Mouse (Mus musculus) limb, embryonic 13.5 days (tissue): Measurements from ENCODE around the gene Smtnl1. TPM values are rescaled to one million over a fixed set of nuclear protein-coding genes. Genes with fewer than 3 reads are reported as not detected.

Experiments
- ATAC-seq: fragments of 200-750 bp; cut with Nextera tagmentation; 2 replicates; pipeline ENCODE4 v1.8.0; 2017; ENCODE audit warnings: low read depth, moderate number of reproducible peaks, moderate TSS enrichment; ENCODE audit not compliant: low FRiP score
- H3K27ac ChIP-seq: fragments of 300-500 bp; sonication (generic); 2 replicates; pipeline ENCODE4 v1.5.1; 2015; ENCODE audit warnings: inconsistent platforms, mild to moderate bottlenecking, moderate library complexity
- H3K27me3 ChIP-seq: fragments of 300-500 bp; sonication (generic); 2 replicates; pipeline ENCODE4 v1.6.1; 2015; ENCODE audit warnings: mild to moderate bottlenecking, inconsistent platforms
- H3K36me3 ChIP-seq: fragments of 300-500 bp; sonication (generic); 2 replicates; pipeline ENCODE4 v1.6.1; 2015; ENCODE audit warnings: inconsistent platforms, mild to moderate bottlenecking, moderate library complexity
- H3K4me1 ChIP-seq: fragments of 300-500 bp; sonication (generic); 2 replicates; pipeline ENCODE4 v1.6.1; 2015; ENCODE audit warnings: inconsistent platforms
- H3K4me2 ChIP-seq: fragments of 300-500 bp; sonication (generic); replicated peaks from 2 replicates; pipeline ENCODE4 v1.6.1; 2015; ENCODE audit warnings: inconsistent platforms, mild to moderate bottlenecking, moderate library complexity
- H3K4me3 ChIP-seq: fragments of 300-500 bp; sonication (generic); 2 replicates; pipeline ENCODE4 v1.5.1; 2015; ENCODE audit warnings: moderate library complexity, mild to moderate bottlenecking, inconsistent platforms
- H3K9ac ChIP-seq: fragments of 300-500 bp; sonication (generic); 2 replicates; pipeline ENCODE4 v1.6.1; 2015; ENCODE audit warnings: mild to moderate bottlenecking, inconsistent platforms
- H3K9me3 ChIP-seq: fragments of 300-500 bp; sonication (generic); 2 replicates; pipeline ENCODE4 v1.6.1; 2016; ENCODE audit warnings: inconsistent platforms
- WGBS: fragments of 180-500 bp; shearing (Covaris S2); methylation state at CpG from one replicate; pipeline ENCODE4 v1.1.7; 2015; 5-methylcytosine and 5-hydroxymethylcytosine counted together
- polyA plus RNA-seq: library from polyadenylated mRNA; unstranded; fragments of >200 nt; fragmentation: Nextera tagmentation; extraction: Ambion mirVana; gene quantifications from 2 replicates; pipeline ENCODE4 v1.2.1, GENCODE M21; 2015

Smtnl1 gene
- polyA plus RNA-seq, 1 experiment from 2014 or later: 0.27 TPM

DNA sequence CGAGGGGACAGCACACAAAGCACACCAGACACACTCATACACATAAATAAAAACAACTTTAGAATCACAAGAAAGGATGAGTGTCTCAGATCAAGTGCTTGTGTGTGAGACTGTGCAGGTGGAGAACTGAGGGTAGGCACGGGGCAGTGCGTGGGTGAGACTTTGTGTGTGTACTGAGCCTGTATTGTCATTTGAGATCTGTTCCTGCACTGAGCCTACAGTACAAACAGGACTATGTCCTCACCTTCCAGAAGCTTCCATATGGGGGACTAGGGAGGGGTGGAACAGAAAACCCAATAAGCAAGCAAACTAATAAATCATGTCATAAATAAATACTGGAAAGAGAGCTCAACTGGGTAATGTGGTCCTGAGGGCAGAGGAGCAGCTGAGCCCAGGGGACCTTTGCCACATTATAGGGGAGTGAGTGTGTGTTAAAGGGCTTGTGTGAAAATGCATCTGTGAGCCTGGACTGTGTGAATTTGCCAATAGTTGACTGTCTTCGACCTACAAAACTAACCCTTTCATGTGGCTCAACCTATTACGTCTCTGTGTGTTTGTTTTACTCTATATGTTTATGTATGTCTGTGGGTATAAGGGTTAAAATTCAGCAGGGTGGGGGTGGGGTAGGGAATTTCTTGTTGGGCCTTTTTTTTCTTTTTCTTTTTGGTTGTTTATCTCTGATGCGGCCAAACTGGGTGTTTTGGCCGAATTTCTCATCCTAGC, 28.1 kb upstream of the Smtnl1 start:
- 57% methylated on average over 7 of the region's 7 CpGs for WGBS

GRCm38 (mm10) chr2:84845226-84845625, 22.8 kb upstream of the Smtnl1 start:
- Histone ChIP-seq H3K4me3 (no peak overlapping the region), H3K36me3 (peaks cover 33% of the 10 kb centered on the region), H3K27ac (no peak overlapping the region), H3K9ac (no peak overlapping the region), H3K27me3 (no peaks in the 10 kb centered on the region), H3K4me2 (no peak overlapping the region), H3K4me1 (peaks cover 16% of the 10 kb centered on the region), H3K9me3 (no peaks in the 10 kb centered on the region)
- no peak for ATAC-seq
- 56% methylated on average over 1 of the region's 1 CpGs for WGBS

More for the DNA sequence above, 28.1 kb upstream of the Smtnl1 start:
- ATAC-seq: no peak
- H3K4me2 ChIP-seq: peak overlapping the region; percentile 42
- H3K27ac ChIP-seq: no peak overlapping the region
- H3K36me3 ChIP-seq: peaks cover 71% of the 10 kb centered on the region
- no peak overlapping the region for H3K9ac ChIP-seq
- no peak overlapping the region for H3K4me3 ChIP-seq
- no peaks in the 10 kb centered on the region for H3K27me3 ChIP-seq
- H3K9me3 ChIP-seq: no peaks in the 10 kb centered on the region
- H3K4me1 ChIP-seq: 0 out of 2 replicates have a peak, but pooled peaks cover 6% of the 10 kb centered on the region

GRCm38 (mm10) chr2:84843654-84844053, 21.2 kb upstream of the Smtnl1 start:
- Histone ChIP-seq H3K27me3 (peaks cover 3% of the 10 kb centered on the region), H3K9me3 (no peaks in the 10 kb centered on the region), H3K4me3 (no peak overlapping the region), H3K9ac (no peak overlapping the region), H3K36me3 (peaks cover 18% of the 10 kb centered on the region; the same call in 1 of the 2 replicates), H3K4me1 (peaks cover 26% of the 10 kb centered on the region), H3K27ac (no peak overlapping the region), H3K4me2 (no peak overlapping the region)
- ATAC-seq: no peak
- WGBS: 81% methylated on average over 6 of the region's 6 CpGs

DNA sequence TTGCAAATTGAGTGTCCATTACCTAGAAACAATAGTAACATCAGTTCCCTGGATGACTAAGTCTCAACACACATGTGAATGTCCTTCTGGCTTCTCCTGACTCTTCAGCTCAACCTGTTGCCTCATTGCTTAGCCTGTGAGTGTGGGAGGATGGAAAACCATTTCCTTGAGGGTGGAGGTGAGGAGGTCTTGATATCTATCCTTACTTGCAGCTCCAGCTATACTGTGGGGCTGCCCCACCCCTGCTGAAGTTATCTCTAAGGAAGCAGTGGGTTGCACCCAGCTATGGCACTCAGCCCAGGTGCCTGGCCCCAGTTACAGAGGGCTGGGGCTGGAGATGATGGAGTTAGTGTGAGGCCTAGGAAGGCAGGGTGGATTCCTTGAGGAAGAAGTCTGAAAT, 19.5 kb upstream of the Smtnl1 start:
- peak overlapping the region; percentile 95 for H3K4me2 ChIP-seq
- H3K4me1 ChIP-seq: peaks cover 31% of the 10 kb centered on the region
- H3K27me3 ChIP-seq: peaks cover 11% of the 10 kb centered on the region
- H3K36me3 ChIP-seq: peaks cover 11% of the 10 kb centered on the region; the same call in 1 of the 2 replicates
- H3K27ac ChIP-seq: no peak overlapping the region
- no peaks in the 10 kb centered on the region for H3K9me3 ChIP-seq
- H3K4me3 ChIP-seq: peak overlapping the region; percentile 73
- no peak for ATAC-seq
- no peak overlapping the region; the same call in 1 of the 2 replicates for H3K9ac ChIP-seq

DNA sequence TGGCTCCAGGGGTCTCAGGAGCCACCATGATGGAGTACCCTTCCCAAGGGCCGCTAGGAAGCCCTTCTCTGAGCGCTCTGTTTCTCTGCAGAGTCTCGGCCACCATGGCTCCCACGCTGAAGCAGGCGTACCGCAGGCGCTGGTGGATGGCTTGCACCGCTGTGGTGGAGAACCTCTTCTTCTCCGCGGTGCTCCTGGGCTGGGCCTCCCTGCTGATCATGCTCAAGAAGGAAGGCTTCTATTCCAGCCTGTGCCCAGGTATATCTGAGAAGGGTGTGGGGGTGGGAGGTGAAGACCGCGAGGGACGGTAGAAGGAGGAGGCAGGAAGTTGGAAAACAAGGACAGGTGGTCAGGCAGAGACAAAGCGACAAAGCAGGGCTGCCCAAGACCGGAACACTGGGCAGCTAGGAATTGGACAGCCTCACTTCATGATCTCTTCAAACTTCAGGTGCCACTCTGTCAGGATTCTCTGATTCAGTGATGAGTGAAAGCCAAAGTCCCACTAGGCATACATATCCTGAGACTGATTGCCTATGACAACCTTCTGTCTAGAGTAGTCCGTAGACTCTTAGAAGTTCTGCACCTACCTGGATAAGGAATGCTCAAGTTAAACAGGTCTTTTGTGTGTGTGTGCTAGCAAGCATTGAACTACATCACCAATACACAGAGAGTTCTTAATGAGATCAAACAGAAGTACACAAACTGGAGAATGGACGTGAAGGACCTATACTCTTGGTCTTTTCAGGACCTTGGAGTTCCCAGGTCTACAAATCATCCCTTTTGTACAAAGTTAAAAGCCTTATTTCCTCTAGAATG, 18.5 kb upstream of the Smtnl1 start:
- Histone ChIP-seq H3K4me3 (peak overlapping the region; percentile 73), H3K9me3 (no peaks in the 10 kb centered on the region), H3K27ac (peak overlapping the region; percentile 90), H3K9ac (peak overlapping the region; percentile 81), H3K4me1 (peaks cover 31% of the 10 kb centered on the region), H3K36me3 (peaks cover 7% of the 10 kb centered on the region; the same call in 1 of the 2 replicates), H3K4me2 (peak overlapping the region; percentile 95), H3K27me3 (peaks cover 11% of the 10 kb centered on the region)
- 6% methylated on average over 17 of the region's 17 CpGs for WGBS
- ATAC-seq: 0 out of 2 replicates have a peak, but pooled peaks have one; percentile 3

GRCm38 (mm10) chr2:84840016-84840747, 17.7 kb upstream of the Smtnl1 start:
- Histone ChIP-seq H3K27me3 (peaks cover 11% of the 10 kb centered on the region), H3K36me3 (peaks cover under 1% of the 10 kb centered on the region; the same call in 1 of the 2 replicates), H3K9ac (peak overlapping the region; percentile 81), H3K4me3 (peak overlapping the region; percentile 73), H3K9me3 (no peaks in the 10 kb centered on the region), H3K4me2 (peak overlapping the region; percentile 95), H3K27ac (peak overlapping the region; percentile 90), H3K4me1 (peaks cover 31% of the 10 kb centered on the region)
- ATAC-seq: peak; percentile 92
- under 1% methylated on average over 54 of the region's 54 CpGs for WGBS

DNA sequence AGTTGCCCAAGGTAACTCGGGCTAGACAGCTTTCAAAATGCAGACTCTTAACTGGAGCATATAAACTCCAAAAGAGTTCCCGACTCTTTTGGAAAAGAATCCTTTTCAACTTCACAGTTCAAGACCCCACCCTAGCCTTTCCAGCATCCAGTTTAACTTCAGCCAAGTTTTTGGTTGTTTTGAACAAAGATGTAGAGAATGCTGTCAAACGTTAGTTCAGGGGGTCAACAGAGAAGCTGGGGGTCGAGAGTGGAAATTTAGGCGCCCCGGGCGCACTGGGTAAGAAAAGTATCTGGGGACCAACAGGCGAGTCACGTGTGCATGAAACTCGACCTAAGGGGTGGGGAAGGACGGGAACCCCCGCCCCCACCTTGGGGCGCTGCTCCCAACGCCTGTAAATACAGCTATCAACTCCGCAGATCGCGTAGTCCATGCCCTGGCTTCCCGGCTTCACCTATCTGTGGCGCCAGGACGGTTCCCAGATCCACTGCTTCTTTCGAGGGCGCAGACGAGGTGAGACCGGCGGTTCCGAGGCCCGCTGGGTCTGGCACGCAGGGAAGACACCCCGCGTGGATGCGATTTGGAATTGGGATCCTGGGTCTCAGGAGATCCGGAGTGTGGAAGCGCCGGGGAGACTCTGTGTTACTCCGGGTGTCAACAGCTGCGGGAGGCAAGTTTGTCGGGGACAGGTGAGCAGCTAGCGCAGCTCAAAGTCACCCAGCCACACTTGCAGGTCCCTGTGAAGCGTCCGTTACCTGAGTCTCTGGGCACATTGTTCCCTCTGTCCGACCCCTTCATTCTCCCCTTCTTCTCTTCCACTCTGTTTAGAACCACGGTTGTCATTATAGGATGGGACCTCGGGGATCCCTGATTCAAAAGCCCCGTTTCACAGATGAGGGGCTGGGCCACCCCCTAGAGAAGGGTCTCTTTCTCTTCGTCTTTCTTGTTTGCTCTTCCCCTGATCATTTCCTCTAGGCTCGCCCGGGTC, 16.8 kb upstream of the Smtnl1 start:
- H3K27me3 ChIP-seq: peaks cover 11% of the 10 kb centered on the region
- H3K9me3 ChIP-seq: no peaks in the 10 kb centered on the region
- H3K4me1 ChIP-seq: peaks cover 31% of the 10 kb centered on the region
- H3K4me2 ChIP-seq: peak overlapping the region; percentile 95
- H3K9ac ChIP-seq: peak overlapping the region; percentile 81
- H3K4me3 ChIP-seq: peak overlapping the region; percentile 73
- H3K27ac ChIP-seq: peak overlapping the region; percentile 90
- WGBS: under 1% methylated on average over 47 of the region's 47 CpGs
- H3K36me3 ChIP-seq: no peaks in the 10 kb centered on the region
- peak; percentile 16; the same call in 1 of the 2 replicates for ATAC-seq

DNA sequence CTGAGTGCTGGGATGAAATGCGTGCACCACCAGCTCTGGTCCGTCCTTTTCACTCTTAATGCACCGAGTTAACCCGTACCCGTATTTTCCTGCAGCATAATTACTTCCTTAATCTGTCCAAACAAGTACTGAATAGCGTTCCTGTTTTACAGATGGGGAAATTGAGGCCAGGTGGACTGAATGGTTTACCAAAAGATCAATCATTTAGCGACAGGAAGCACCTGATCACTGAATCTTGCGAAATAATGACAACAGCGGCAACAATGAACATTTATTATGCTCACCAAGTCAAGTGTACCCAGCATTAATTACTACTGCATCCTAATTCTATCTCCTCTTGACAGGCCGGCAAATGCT, 16.1 kb upstream of the Smtnl1 start, which contains the start of gene Slc43a1:
TSS of gene Slc43a1 (plus strand) at position 258 of the 357 bp plus-strand sequence.
- no peak for ATAC-seq
- WGBS: 14% methylated on average over 10 of the region's 10 CpGs
- H3K4me2 ChIP-seq: peak within 1 kb of the TSS; percentile 95
- peak within 1 kb of the TSS; percentile 73 for H3K4me3 ChIP-seq
- H3K27ac ChIP-seq: peak within 1 kb of the TSS; percentile 90
- H3K36me3 ChIP-seq: no peaks in the 10 kb centered on the region
- H3K4me1 ChIP-seq: peaks cover 31% of the 10 kb centered on the region
- H3K27me3 ChIP-seq: peaks cover 11% of the 10 kb centered on the region
- peak within 1 kb of the TSS; percentile 81 for H3K9ac ChIP-seq
- H3K9me3 ChIP-seq: no peaks in the 10 kb centered on the region

GRCm38 (mm10) chr2:84837817-84838592, 15.6 kb upstream of the Smtnl1 start:
- Histone ChIP-seq H3K36me3 (no peaks in the 10 kb centered on the region), H3K27ac (no peak overlapping the region), H3K4me1 (peaks cover 31% of the 10 kb centered on the region), H3K4me2 (peak overlapping the region; percentile 95), H3K9me3 (no peaks in the 10 kb centered on the region), H3K9ac (no peak overlapping the region), H3K27me3 (peaks cover 11% of the 10 kb centered on the region), H3K4me3 (peak overlapping the region; percentile 73; the same call in 1 of the 2 replicates)
- ATAC-seq: no peak
- 20% methylated on average over 9 of the region's 9 CpGs for WGBS

DNA sequence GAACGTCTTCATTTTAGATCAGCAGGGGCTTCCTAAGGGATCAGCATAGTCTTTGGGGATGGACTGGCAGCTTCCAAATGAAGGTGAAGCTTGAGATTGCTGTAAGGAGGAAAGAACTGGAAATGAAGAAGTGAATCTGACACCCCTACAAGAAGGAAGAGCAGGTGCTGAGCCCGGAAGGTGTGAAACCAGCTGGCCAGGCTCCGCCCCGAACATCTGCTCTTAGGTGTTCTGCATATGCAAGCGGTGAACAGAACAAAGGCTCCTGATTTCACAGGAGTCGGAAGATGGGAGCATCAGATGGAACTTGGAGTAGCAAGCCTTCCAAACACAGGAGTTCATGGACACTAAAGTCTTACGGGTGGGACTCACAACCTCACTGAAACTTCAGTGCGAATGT, 14.7 kb upstream of the Smtnl1 start:
- ATAC-seq: no peak
- WGBS: 43% methylated on average over 8 of the region's 8 CpGs
- Histone ChIP-seq H3K9me3 (no peaks in the 10 kb centered on the region), H3K4me3 (no peak overlapping the region), H3K4me1 (peaks cover 29% of the 10 kb centered on the region), H3K36me3 (no peaks in the 10 kb centered on the region), H3K4me2 (0 out of 2 replicates have a peak overlapping the region, but pooled peaks have one; percentile 3), H3K27ac (no peak overlapping the region), H3K9ac (no peak overlapping the region), H3K27me3 (peaks cover 11% of the 10 kb centered on the region)
